Mouse (Mus musculus) heart, embryonic 10.5 days (tissue): ENCODE measurements at regions not wholly inside any gene's neighbourhood (a gene's known extent, or its start where the extent isn't known, plus 50 kb on each side); places are given as distances from the start of the nearest gene placed in this dataset.

Experiments used
- DNase-seq: peaks from one replicate; pipeline ENCODE4 v3.0.0-alpha.2; 2017; ENCODE audit warnings: low spot score
- H3K27ac ChIP-seq: fragments of 300-500 bp; sonication (generic); 2 replicates; pipeline ENCODE4 v1.5.1; 2016; ENCODE audit warnings: mild to moderate bottlenecking
- H3K27me3 ChIP-seq: fragments of 300-500 bp; sonication (generic); 2 replicates; pipeline ENCODE4 v1.6.1; 2016; ENCODE audit warnings: mild to moderate bottlenecking; ENCODE audit not compliant: poor library complexity, insufficient read depth, severe bottlenecking
- H3K36me3 ChIP-seq: fragments of 300-500 bp; sonication (generic); 2 replicates; pipeline ENCODE4 v1.6.1; 2016; ENCODE audit warnings: mild to moderate bottlenecking, moderate library complexity
- H3K4me1 ChIP-seq: fragments of 300-500 bp; sonication (generic); 2 replicates; pipeline ENCODE4 v1.6.1; 2016; ENCODE audit warnings: mild to moderate bottlenecking
- H3K4me3 ChIP-seq: fragments of 300-500 bp; sonication (generic); 2 replicates; pipeline ENCODE4 v1.5.1; 2016; ENCODE audit warnings: mild to moderate bottlenecking, moderate library complexity
- H3K9me3 ChIP-seq: fragments of 300-500 bp; sonication (generic); 2 replicates; pipeline ENCODE4 v1.6.1; 2016; ENCODE audit warnings: mild to moderate bottlenecking, moderate library complexity
- WGBS: fragments of 180-500 bp; shearing (Covaris S2); methylation state at CpG from one replicate; pipeline ENCODE4 v1.1.7; 2016; 5-methylcytosine and 5-hydroxymethylcytosine counted together

DNA sequence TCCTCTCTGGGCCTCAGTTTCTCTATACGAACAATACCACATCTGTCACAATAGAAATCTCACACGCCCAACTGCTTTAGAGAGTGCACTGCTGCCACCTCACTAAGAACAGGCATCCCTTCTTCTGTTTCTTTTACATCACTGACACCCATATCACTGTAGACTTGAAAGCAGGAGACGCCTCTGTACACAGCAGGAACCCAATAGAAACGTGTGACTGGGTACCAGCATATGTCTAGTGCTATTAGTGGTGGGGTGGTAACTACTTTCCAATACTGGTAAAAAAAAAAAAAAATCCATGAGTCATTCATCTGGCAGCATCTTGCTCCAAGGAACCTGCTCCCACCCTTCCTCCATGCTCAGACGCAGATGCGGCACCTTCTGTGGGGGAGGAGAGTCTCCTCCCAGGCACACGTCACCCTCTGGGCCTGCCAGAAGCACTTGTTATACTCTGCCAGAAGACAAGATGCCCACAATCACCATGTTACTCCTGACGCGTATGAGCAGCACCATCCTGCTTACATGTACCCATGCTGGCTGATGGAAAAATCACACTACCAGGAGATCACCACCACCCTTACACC lies 151.3 kb upstream of the Plxna4 start:
- Histone ChIP-seq H3K27me3 (no peaks in the 10 kb centered on the region), H3K4me3 (no peak overlapping the region), H3K36me3 (no peaks in the 10 kb centered on the region), H3K9me3 (no peaks in the 10 kb centered on the region), H3K4me1 (no peaks in the 10 kb centered on the region), H3K27ac (no peak overlapping the region)
- DNase-seq, result no peak
- WGBS, result 80% methylated on average over 9 of the region's 9 CpGs

DNA sequence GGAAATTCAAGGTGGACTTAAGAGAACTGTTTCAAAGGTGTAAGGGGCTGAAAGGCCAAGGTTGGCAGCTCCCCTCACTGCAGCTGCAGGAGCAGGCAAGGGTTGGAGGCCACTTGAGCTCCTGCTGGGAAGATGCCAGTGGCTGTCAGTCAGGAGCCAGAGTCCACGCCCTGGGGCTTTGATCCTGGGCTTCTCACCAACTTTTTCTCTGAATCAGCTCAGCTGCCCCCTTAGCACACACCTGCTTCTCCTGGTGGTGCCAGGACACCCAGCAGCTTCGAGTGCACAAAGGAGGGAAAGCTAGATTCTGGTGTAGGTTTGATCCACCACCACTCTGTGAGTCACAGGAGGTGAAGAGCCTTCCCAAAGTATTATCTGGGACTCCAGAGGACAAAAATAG lies 140.7 kb upstream of the Plxna4 start:
- Histone ChIP-seq H3K36me3 (no peaks in the 10 kb centered on the region), H3K27me3 (no peaks in the 10 kb centered on the region), H3K9me3 (no peaks in the 10 kb centered on the region), H3K4me3 (no peak overlapping the region), H3K27ac (0 out of 2 replicates have a peak overlapping the region, but pooled peaks have one; percentile 42), H3K4me1 (peaks cover 14% of the 10 kb centered on the region)
- peak; percentile 75 for DNase-seq
- WGBS, result 11% methylated on average over 2 of the region's 2 CpGs

GRCm38 (mm10) chr6:32726571-32726970 lies 138.6 kb upstream of the Plxna4 start:
- no peak overlapping the region for H3K4me3 ChIP-seq
- H3K9me3 ChIP-seq, result no peaks in the 10 kb centered on the region
- peaks cover 14% of the 10 kb centered on the region for H3K4me1 ChIP-seq
- no peak for DNase-seq
- no peaks in the 10 kb centered on the region for H3K27me3 ChIP-seq
- H3K27ac ChIP-seq, result no peak overlapping the region
- H3K36me3 ChIP-seq, result no peaks in the 10 kb centered on the region

DNA sequence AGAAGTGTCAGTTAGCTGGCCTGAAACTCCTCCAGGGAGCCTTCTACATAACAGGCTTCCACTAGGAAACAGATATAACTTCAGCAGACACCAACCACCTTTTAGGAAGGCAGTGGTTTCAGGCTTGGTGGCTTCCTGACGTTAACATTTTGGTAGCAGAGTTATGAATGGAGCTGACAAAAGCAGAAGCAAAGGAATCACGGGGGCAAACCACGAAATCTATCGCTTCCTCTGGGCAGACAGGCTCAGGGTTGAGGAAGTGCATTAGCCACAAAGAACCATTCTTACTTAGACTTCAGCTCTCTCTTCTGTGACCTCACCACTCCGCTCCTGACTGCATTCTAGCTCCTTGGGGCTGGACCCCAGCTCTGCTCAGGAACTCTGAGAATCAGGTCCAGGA lies 129.9 kb upstream of the Plxna4 start:
- no peaks in the 10 kb centered on the region for H3K27me3 ChIP-seq
- no peak overlapping the region for H3K4me3 ChIP-seq
- DNase-seq, result no peak
- no peaks in the 10 kb centered on the region for H3K9me3 ChIP-seq
- no peak overlapping the region for H3K27ac ChIP-seq
- H3K36me3 ChIP-seq, result no peaks in the 10 kb centered on the region
- 86% methylated on average over 5 of the region's 5 CpGs for WGBS
- H3K4me1 ChIP-seq, result no peaks in the 10 kb centered on the region

DNA sequence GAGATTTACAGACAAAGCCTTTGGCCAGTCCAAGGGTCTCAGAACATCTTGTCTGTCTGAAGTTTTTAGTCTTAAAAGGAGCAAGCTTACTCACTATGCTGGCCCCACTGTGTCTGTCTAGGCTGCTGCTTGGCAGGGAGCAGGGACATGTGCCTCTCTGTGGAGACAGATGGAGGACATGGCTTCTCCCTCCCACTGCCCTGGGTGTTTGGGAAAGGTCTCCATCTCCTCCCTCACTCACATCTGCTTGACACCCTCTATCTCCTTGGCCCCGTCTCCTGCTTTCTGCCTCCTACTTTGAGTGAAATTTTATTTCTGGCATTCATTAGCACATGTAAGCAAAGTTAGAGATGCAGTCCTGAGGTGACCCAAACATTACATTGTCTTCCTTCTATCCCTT lies 127.1 kb upstream of the Plxna4 start:
- no peaks in the 10 kb centered on the region for H3K27me3 ChIP-seq
- no peaks in the 10 kb centered on the region for H3K4me1 ChIP-seq
- H3K4me3 ChIP-seq, result no peak overlapping the region
- no peaks in the 10 kb centered on the region for H3K9me3 ChIP-seq
- WGBS, result 59% methylated on average over 1 of the region's 1 CpGs
- no peak for DNase-seq
- no peaks in the 10 kb centered on the region for H3K36me3 ChIP-seq
- H3K27ac ChIP-seq, result no peak overlapping the region

DNA sequence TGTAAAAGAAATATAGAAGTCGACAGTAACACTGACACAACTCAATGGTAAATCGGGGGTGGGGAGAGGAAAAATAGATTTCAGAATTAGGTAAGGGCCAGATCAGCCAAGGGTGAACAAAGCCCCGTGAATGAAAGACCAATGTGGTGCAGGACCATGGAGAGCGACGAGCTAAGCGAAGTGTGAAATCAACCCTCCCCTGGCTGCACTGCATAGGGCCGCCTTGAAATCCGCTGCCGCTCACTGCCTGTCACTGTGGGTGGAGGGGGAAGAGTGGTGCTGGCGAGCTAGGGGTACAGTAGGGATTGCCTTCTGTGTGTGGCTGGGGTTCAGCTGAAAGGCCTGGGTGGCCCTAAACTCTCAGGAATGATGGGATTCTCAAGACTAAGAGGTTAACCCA lies 122.2 kb upstream of the Plxna4 start:
- H3K27ac ChIP-seq, result no peak overlapping the region
- H3K9me3 ChIP-seq, result no peaks in the 10 kb centered on the region
- DNase-seq, result peak; percentile 85
- no peak overlapping the region for H3K4me3 ChIP-seq
- no peaks in the 10 kb centered on the region for H3K27me3 ChIP-seq
- no peaks in the 10 kb centered on the region for H3K36me3 ChIP-seq
- no peaks in the 10 kb centered on the region for H3K4me1 ChIP-seq
- 10% methylated on average over 10 of the region's 10 CpGs for WGBS

DNA sequence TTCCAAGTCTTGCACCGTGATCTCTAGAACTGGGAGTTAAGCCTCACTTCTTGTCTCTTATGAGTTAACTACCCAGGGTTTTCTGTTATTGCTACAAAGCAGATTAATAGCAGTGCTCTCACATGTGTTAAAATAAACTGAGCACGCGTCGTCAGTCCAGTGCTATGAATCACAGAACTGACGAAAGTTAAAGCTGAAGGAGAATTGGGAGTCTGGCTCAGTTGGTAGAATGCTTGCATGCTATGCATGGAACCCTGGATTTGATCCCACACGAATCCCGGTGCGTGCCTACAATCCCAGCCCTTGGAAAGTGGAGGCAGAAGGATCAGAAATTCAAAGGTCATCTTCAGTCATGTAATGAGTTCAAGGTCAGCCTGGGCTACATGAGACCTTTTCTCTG lies 121.6 kb upstream of the Plxna4 start:
- WGBS, result 85% methylated on average over 8 of the region's 8 CpGs
- H3K36me3 ChIP-seq, result no peaks in the 10 kb centered on the region
- H3K9me3 ChIP-seq, result no peaks in the 10 kb centered on the region

GRCm38 (mm10) chr6:32707417-32707816 lies 119.4 kb upstream of the Plxna4 start:
- H3K36me3 ChIP-seq, result no peaks in the 10 kb centered on the region
- 66% methylated on average over 1 of the region's 1 CpGs for WGBS
- no peaks in the 10 kb centered on the region for H3K4me1 ChIP-seq
- no peaks in the 10 kb centered on the region for H3K9me3 ChIP-seq
- H3K27ac ChIP-seq, result no peak overlapping the region
- no peak for DNase-seq
- H3K27me3 ChIP-seq, result no peaks in the 10 kb centered on the region
- no peak overlapping the region for H3K4me3 ChIP-seq

More for the DNA sequence above, 121.6 kb upstream of the Plxna4 start:
- no peak for DNase-seq
- no peak overlapping the region for H3K4me3 ChIP-seq
- H3K27me3 ChIP-seq, result no peaks in the 10 kb centered on the region
- H3K4me1 ChIP-seq, result no peaks in the 10 kb centered on the region
- H3K27ac ChIP-seq, result no peak overlapping the region

GRCm38 (mm10) chr6:32706376-32706775 lies 118.4 kb upstream of the Plxna4 start:
- H3K4me1 ChIP-seq, result no peaks in the 10 kb centered on the region
- no peaks in the 10 kb centered on the region for H3K27me3 ChIP-seq
- no peak for DNase-seq
- H3K27ac ChIP-seq, result no peak overlapping the region
- WGBS, result 76% methylated on average over 1 of the region's 1 CpGs
- H3K9me3 ChIP-seq, result no peaks in the 10 kb centered on the region
- H3K4me3 ChIP-seq, result no peak overlapping the region
- H3K36me3 ChIP-seq, result no peaks in the 10 kb centered on the region

- 90% methylated on average over 8 of the region's 8 CpGs for WGBS
- Histone ChIP-seq H3K4me3 (no peak overlapping the region), H3K9me3 (no peaks in the 10 kb centered on the region), H3K36me3 (no peaks in the 10 kb centered on the region), H3K27ac (no peak overlapping the region), H3K27me3 (no peaks in the 10 kb centered on the region), H3K4me1 (no peaks in the 10 kb centered on the region)
- DNase-seq, result no peak
Observed at GRCm38 (mm10) chr6:32703466-32703865, 115.5 kb upstream of the Plxna4 start.

DNA sequence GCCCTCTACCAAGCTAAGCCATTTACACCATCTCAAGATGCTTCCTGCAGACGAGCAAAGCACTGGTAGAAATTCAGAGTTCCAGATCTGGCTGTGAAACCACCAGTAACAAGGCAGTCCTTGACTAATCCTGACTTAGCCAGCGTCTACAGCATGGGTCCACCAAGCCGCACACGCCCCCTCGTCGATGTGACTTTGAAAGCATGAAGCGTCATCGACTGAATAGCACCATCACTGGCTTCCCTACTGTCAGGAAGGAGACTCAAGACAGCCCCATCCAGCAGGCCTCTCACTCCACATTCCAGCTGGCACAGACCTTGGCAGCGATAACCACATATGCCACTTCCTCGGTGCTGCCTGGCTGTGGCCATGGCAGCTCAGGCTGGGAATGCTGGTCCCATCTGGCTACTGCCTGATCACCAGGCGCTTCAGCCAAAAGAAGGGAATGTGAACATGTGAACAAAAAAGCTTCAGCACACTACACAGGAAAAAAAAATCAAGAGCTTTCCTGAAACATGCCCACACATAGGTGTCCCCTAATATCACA lies 114.3 kb upstream of the Plxna4 start:
- DNase-seq, result no peak
- Histone ChIP-seq H3K9me3 (no peaks in the 10 kb centered on the region), H3K4me3 (no peak overlapping the region), H3K4me1 (no peaks in the 10 kb centered on the region), H3K27me3 (no peaks in the 10 kb centered on the region), H3K27ac (no peak overlapping the region), H3K36me3 (no peaks in the 10 kb centered on the region)
- WGBS, result 89% methylated on average over 11 of the region's 11 CpGs

DNA sequence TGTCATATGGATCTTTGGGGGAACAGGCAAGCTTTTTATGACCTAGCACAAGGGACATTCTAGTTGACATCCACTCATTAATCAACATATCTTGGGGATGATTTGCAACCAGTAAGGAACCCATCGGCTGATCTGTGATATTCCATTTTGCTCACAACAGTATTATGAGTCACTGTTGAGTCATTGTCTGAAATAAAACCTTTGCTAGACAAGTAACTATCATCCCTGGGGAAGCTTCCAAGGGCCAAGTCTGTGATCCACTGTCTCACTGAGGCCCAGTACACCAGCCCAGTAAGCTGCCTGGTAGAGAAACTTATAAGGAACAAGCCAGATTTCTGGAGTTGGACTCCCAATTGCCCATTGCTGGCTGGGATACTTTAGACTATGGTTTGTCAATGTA lies 111.8 kb upstream of the Plxna4 start:
- H3K36me3 ChIP-seq, result no peaks in the 10 kb centered on the region
- H3K27me3 ChIP-seq, result no peaks in the 10 kb centered on the region
- no peak overlapping the region for H3K4me3 ChIP-seq
- WGBS, result 89% methylated on average over 1 of the region's 1 CpGs
- H3K27ac ChIP-seq, result no peak overlapping the region
- H3K9me3 ChIP-seq, result no peaks in the 10 kb centered on the region
- DNase-seq, result no peak
- H3K4me1 ChIP-seq, result no peaks in the 10 kb centered on the region

DNA sequence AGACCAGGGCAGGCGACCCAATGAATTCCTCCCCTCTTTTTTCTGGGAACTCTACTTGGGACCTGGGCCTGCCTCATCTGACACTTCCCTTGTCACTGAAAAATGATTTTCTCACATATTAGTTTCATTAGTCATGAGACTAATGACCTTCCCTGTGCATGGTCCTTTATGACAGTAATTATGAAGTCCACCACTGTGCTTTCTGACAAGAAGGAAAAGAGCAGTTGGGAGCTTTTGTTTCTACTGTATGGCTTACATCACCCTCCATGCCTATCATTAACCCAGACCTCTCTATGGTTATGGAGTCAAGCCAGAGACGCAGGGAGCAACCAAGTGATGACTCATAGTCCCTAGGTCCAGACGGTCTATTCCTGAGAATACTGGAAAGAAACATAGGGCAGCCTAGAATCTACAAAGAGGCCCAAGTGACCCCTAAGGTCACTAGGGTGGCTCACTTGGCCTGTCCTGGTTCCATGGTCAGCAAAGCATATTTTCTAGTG lies 109.8 kb upstream of the Plxna4 start:
- H3K4me3 ChIP-seq, result no peak overlapping the region
- H3K36me3 ChIP-seq, result no peaks in the 10 kb centered on the region
- no peaks in the 10 kb centered on the region for H3K27me3 ChIP-seq
- DNase-seq, result no peak
- no peaks in the 10 kb centered on the region for H3K4me1 ChIP-seq
- no peaks in the 10 kb centered on the region for H3K9me3 ChIP-seq
- H3K27ac ChIP-seq, result no peak overlapping the region
- 72% methylated on average over 3 of the region's 3 CpGs for WGBS

DNA sequence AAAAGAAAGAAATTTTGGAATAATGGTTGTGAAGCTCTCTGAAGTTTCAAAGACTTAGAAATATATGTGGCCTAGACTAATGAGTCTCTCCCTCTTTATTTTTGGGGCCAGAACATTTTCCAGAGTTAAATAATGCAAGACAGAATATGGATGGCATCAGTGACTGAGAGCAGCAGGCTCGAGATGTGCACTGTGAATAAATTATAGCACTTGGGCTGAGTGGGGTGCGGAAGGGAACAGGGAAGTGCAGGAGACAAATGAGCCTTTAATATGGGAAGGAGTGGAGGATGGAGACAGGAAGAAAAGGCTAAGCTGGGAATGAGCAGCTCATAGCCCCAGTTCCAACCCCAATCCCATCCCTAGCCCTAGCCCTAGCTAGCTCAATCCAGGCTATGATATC lies 108.0 kb upstream of the Plxna4 start:
- Histone ChIP-seq H3K4me1 (no peaks in the 10 kb centered on the region), H3K27me3 (no peaks in the 10 kb centered on the region)
- 84% methylated on average over 2 of the region's 2 CpGs for WGBS

More for the DNA sequence above, 108.0 kb upstream of the Plxna4 start:
- DNase-seq, result no peak
- Histone ChIP-seq H3K36me3 (no peaks in the 10 kb centered on the region), H3K4me3 (no peak overlapping the region), H3K27ac (no peak overlapping the region), H3K9me3 (no peaks in the 10 kb centered on the region)
